In genomic region chr6:106408634-106409033, GRCm38 (mm10) we compare ENCODE assay signal across 26 mouse cellular contexts.
DNase-seq lines count a peak whose midpoint lies in the region; ATAC-seq and TF ChIP-seq lines count a peak whose summit lies in the region.
"Had no signal": no experiment of that assay in that cellular context is flagged by ENCODE, and none has a peak within 500 bp of the region (broad histone marks: within the 10 kb centered on the region; RNA-seq: fewer than 3 reads in every experiment).

No protein-coding gene starts in this region.

- peak; percentile 82 for ATAC-seq in Patski
- ATAC-seq: activated CD4-positive, CD25-positive, alpha-beta regulatory T cell, adult 4 months; forebrain, postnatal 0 days; hindbrain, embryonic 16.5 days; liver, embryonic 12.5 days; liver, postnatal 0 days; midbrain, embryonic 16.5 days had no signal

- H3K27me3 ChIP-seq in Patski = no peaks in the 10 kb centered on the region
- H3K27me3 ChIP-seq: embryonic facial prominence, embryonic 13.5 days; forebrain, embryonic 12.5 days; heart, embryonic 15.5 days; kidney, embryonic 15.5 days; liver, embryonic 12.5 days had no signal

- peak; percentile 41 to 63 for DNase-seq in frontal cortex, adult 2 months (ENCODE audit: extremely low spot score in 1 of 2, low spot score in 1 of 2)
- DNase-seq in frontal cortex, postnatal 14 days (ENCODE audit: low spot score in 2 of 2) = no peak
- peak; percentile 77 for DNase-seq in right cerebral cortex, adult 18-20 months
- no peak for DNase-seq in right cerebral cortex, postnatal 4 days
- DNase-seq in Patski (ENCODE audit: low read depth, low spot score) (peak; percentile 10), adipocyte (ENCODE audit: low spot score) (no peak)
- peak; percentile 54 for DNase-seq in telencephalon, adult 2 months (ENCODE audit: low read depth, low spot score)
- DNase-seq: adrenal gland, postnatal 10 days; cerebellum, adult 11-12 months; cerebellum, adult 9-11 months; forebrain, postnatal 0 days; gastrocnemius, postnatal 10 days; kidney, adult 18-20 months; kidney, postnatal 25 days; liver, postnatal 0 days; lung, postnatal 36 days; thymus, adult 2 months; thymus, postnatal 36 days had no signal

- CTCF ChIA-PET in Patski (lab: Charles Lee) = interaction anchor here (1.1 to 1.3 kb wide), 2 partner anchors 21 to 39 kb away, joined by 3 to 6 read pairs; no protein-coding TSS in a partner anchor

- in situ Hi-C loops in Patski (cut with MboI; ENCODE audit: low pct_unique_long_range_greater_than_20kb) = no loop called here

- POLR2A ChIA-PET in Patski (lab: Charles Lee) = no interaction called here

- no peak for TF ChIP-seq CTCF in Patski (IDR thresholded peaks at IDR 0.05)

Comparison
In these comparisons a context has a peak if more than half of its experiments do, and no peak if none do; other contexts are left out.
1. DNase-seq: peak in frontal cortex, adult 2 months (2 of 2), right cerebral cortex, adult 18-20 months (single experiment), Patski (single experiment) and telencephalon, adult 2 months (single experiment); none in frontal cortex, postnatal 14 days (0 of 2), right cerebral cortex, postnatal 4 days (single experiment) and adipocyte (single experiment).